Mouse (Mus musculus) olfactory bulb, adult 2 months (tissue): ENCODE data around the gene Grm6.

ENCODE experiments used
- CTCF ChIP-seq: fragments of 200-500 bp; IDR thresholded peaks from 2 replicates; pipeline ENCODE4 v1.5.1; 2012; ENCODE audit warnings: low read depth, mild to moderate bottlenecking, low read length, moderate library complexity; ENCODE audit not compliant: insufficient read depth
- POLR2A ChIP-seq: fragments of 200-500 bp; IDR thresholded peaks from 2 replicates; pipeline ENCODE4 v1.6.1; 2012; ENCODE audit warnings: mild to moderate bottlenecking, low read depth, low read length, moderate library complexity; ENCODE audit not compliant: insufficient read depth

GRCm38 (mm10) chr11:50841023-50841735 lies 9.3 kb upstream of the Grm6 start, which contains the start of gene Zfp879:
- no peak for TF ChIP-seq CTCF
- peak; percentile 75 for TF ChIP-seq POLR2A
